Mouse (Mus musculus) thymus, adult 2 months (tissue): ENCODE measurements around the gene Fgf14. TPM values are rescaled to one million over a fixed set of nuclear protein-coding genes. Genes with fewer than 3 reads are reported as not detected.

Experiments used
- DNase-seq: peaks from one replicate; pipeline ENCODE4 v3.0.0; 2021
- H3K27ac ChIP-seq: fragments of 200-500 bp; 2 replicates; pipeline ENCODE4 v1.5.1; 2012; ENCODE audit warnings: low read length, control low read depth; ENCODE audit not compliant: control insufficient read depth, insufficient read depth
- H3K27me3 ChIP-seq: fragments of 200-500 bp; 2 replicates; pipeline ENCODE4 v1.6.1; 2012; ENCODE audit warnings: mild to moderate bottlenecking, low read length, moderate library complexity, mixed read lengths; ENCODE audit not compliant: control insufficient read depth, insufficient read depth
- H3K36me3 ChIP-seq: fragments of 200-500 bp; 2 replicates; pipeline ENCODE4 v1.6.1; 2012; ENCODE audit warnings: mild to moderate bottlenecking, low read length, moderate library complexity; ENCODE audit not compliant: control insufficient read depth, insufficient read depth
- H3K4me1 ChIP-seq: fragments of 200-500 bp; replicated peaks from 2 replicates; pipeline ENCODE4 v1.6.1; 2012; ENCODE audit warnings: low read length; ENCODE audit not compliant: control insufficient read depth, insufficient read depth
- H3K4me3 ChIP-seq: fragments of 200-500 bp; 2 replicates; pipeline ENCODE4 v1.5.1; 2012; ENCODE audit warnings: mild to moderate bottlenecking, low read length, control low read depth, moderate library complexity; ENCODE audit not compliant: control insufficient read depth, insufficient read depth
- CTCF ChIP-seq: fragments of 200-500 bp; IDR thresholded peaks from 2 replicates; pipeline ENCODE4 v1.5.1; 2012; ENCODE audit warnings: mild to moderate bottlenecking, control low read depth, low read length, moderate library complexity, borderline replicate concordance; ENCODE audit not compliant: control insufficient read depth, poor library complexity, insufficient read depth; ENCODE audit errors: extremely low read depth
- POLR2A ChIP-seq: fragments of 200-500 bp; IDR thresholded peaks from 2 replicates; pipeline ENCODE4 v1.6.1; 2012; ENCODE audit warnings: mild to moderate bottlenecking, low read length, control low read depth, moderate library complexity; ENCODE audit not compliant: control insufficient read depth, poor library complexity, insufficient read depth; ENCODE audit errors: extremely low read depth
- WGBS: fragments of 180-500 bp; shearing (Covaris S2); methylation state at CpG from one replicate; pipeline ENCODE4 v1.1.7; 2018; 5-methylcytosine and 5-hydroxymethylcytosine counted together
- polyA plus RNA-seq: library from polyadenylated mRNA; depleted of rRNA; stranded (reverse); fragments of >200 nt; gene quantifications from 2 replicates; pipeline ENCODE4 v1.2.3, GENCODE M21; 2012

The Fgf14 gene
- polyA plus RNA-seq, 1 experiment: 4.5 TPM

GRCm38 (mm10) chr14:124642822-124643221, 34.1 kb downstream of the Fgf14 start:
- Histone ChIP-seq H3K27ac (no peak overlapping the region), H3K27me3 (no peaks in the 10 kb centered on the region), H3K4me3 (no peak overlapping the region), H3K4me1 (no peaks in the 10 kb centered on the region), H3K36me3 (no peaks in the 10 kb centered on the region)
- TF ChIP-seq POLR2A (no peak), CTCF (no peak)
- WGBS: 62% methylated on average over 3 of the region's 3 CpGs
- no peak for DNase-seq

- 81% methylated on average over 2 of the region's 2 CpGs for WGBS
- Histone ChIP-seq H3K36me3 (no peaks in the 10 kb centered on the region), H3K4me3 (no peak overlapping the region), H3K27ac (no peak overlapping the region), H3K4me1 (no peaks in the 10 kb centered on the region), H3K27me3 (no peaks in the 10 kb centered on the region)
- no peak for TF ChIP-seq POLR2A
- no peak for TF ChIP-seq CTCF
- DNase-seq: no peak
Observed at GRCm38 (mm10) chr14:124634881-124635280, 42.0 kb downstream of the Fgf14 start.

GRCm38 (mm10) chr14:124613473-124613872, 63.5 kb downstream of the Fgf14 start:
- no peak overlapping the region for H3K4me3 ChIP-seq
- TF ChIP-seq POLR2A (no peak), CTCF (no peak)
- no peaks in the 10 kb centered on the region for H3K27me3 ChIP-seq
- DNase-seq: no peak
- H3K27ac ChIP-seq: no peak overlapping the region
- H3K36me3 ChIP-seq: no peaks in the 10 kb centered on the region
- no peaks in the 10 kb centered on the region for H3K4me1 ChIP-seq
- WGBS: 61% methylated on average over 2 of the region's 2 CpGs

- no peak for TF ChIP-seq POLR2A
- TF ChIP-seq CTCF: no peak
- DNase-seq: no peak
- WGBS: 90% methylated on average over 2 of the region's 2 CpGs
- Histone ChIP-seq H3K36me3 (no peaks in the 10 kb centered on the region), H3K4me3 (no peak overlapping the region), H3K4me1 (no peaks in the 10 kb centered on the region), H3K27me3 (no peaks in the 10 kb centered on the region), H3K27ac (no peak overlapping the region)
Observed at GRCm38 (mm10) chr14:124606036-124606711, 70.8 kb downstream of the Fgf14 start.

- H3K36me3 ChIP-seq: no peaks in the 10 kb centered on the region
- no peaks in the 10 kb centered on the region for H3K27me3 ChIP-seq
- TF ChIP-seq POLR2A (no peak), CTCF (no peak)
- no peak for DNase-seq
- no peak overlapping the region for H3K27ac ChIP-seq
- no peaks in the 10 kb centered on the region for H3K4me1 ChIP-seq
- WGBS: 83% methylated on average over 1 of the region's 1 CpGs
- no peak overlapping the region for H3K4me3 ChIP-seq
Observed at GRCm38 (mm10) chr14:124605031-124605743, 71.7 kb downstream of the Fgf14 start.

- H3K4me3 ChIP-seq: no peak overlapping the region
- no peaks in the 10 kb centered on the region for H3K36me3 ChIP-seq
- no peaks in the 10 kb centered on the region for H3K4me1 ChIP-seq
- no peaks in the 10 kb centered on the region for H3K27me3 ChIP-seq
- H3K27ac ChIP-seq: no peak overlapping the region
- TF ChIP-seq CTCF (no peak), POLR2A (no peak)
- WGBS: 68% methylated on average over 1 of the region's 1 CpGs
- no peak for DNase-seq
Observed at GRCm38 (mm10) chr14:124576571-124576970, 100.4 kb downstream of the Fgf14 start.
